Mouse (Mus musculus) hindbrain, postnatal 0 days (tissue): ENCODE results near the gene Igf2bp2. TPM values are rescaled to one million over a fixed set of nuclear protein-coding genes. Genes with fewer than 3 reads are reported as not detected.

Experiments used
- ATAC-seq: fragments of 200-750 bp; cut with Nextera tagmentation; 2 replicates; pipeline ENCODE4 v1.8.0; 2017; ENCODE audit warnings: mild to moderate bottlenecking, moderate TSS enrichment, moderate library complexity
- DNase-seq: peaks from one replicate; pipeline ENCODE4 v3.0.0-alpha.2; 2015; ENCODE audit warnings: low spot score
- H3K27ac ChIP-seq: fragments of 300-500 bp; sonication (generic); 2 replicates; pipeline ENCODE4 v1.5.1; 2014; ENCODE audit warnings: mild to moderate bottlenecking
- H3K27me3 ChIP-seq: fragments of 300-500 bp; sonication (generic); 2 replicates; pipeline ENCODE4 v1.6.1; 2014; ENCODE audit warnings: low read length, mixed read lengths; ENCODE audit not compliant: insufficient read depth
- H3K36me3 ChIP-seq: fragments of 300-500 bp; sonication (generic); 2 replicates; pipeline ENCODE4 v1.6.1; 2014; ENCODE audit warnings: low read length, mixed read lengths; ENCODE audit not compliant: insufficient read depth
- H3K4me1 ChIP-seq: fragments of 300-500 bp; sonication (generic); 2 replicates; pipeline ENCODE4 v1.6.1; 2014; ENCODE audit warnings: antibody characterized with exemption, low read length, mixed read lengths; ENCODE audit not compliant: insufficient read depth
- H3K4me2 ChIP-seq: fragments of 300-500 bp; sonication (generic); 2 replicates; pipeline ENCODE4 v1.6.1; 2014; ENCODE audit warnings: low read depth, mild to moderate bottlenecking, low read length, moderate library complexity, mixed read lengths
- H3K4me3 ChIP-seq: fragments of 300-500 bp; sonication (generic); 2 replicates; pipeline ENCODE4 v1.5.1; 2014; ENCODE audit warnings: low read length
- H3K9ac ChIP-seq: fragments of 300-500 bp; sonication (generic); replicated peaks from 2 replicates; pipeline ENCODE4 v1.6.1; 2014; ENCODE audit warnings: mild to moderate bottlenecking, low read length, moderate library complexity, mixed read lengths
- H3K9me3 ChIP-seq: fragments of 300-500 bp; sonication (generic); 2 replicates; pipeline ENCODE4 v1.6.1; 2016; ENCODE audit warnings: low read length, mixed read lengths
- CTCF ChIP-seq: IDR thresholded peaks from 2 replicates; pipeline ENCODE4 v1.5.1; 2016; ENCODE audit warnings: antibody characterized with exemption, control low read depth, low read depth
- whole genome bisulfite sequencing: fragments of 180-500 bp; shearing (Covaris S2); extraction: QIAGEN DNeasy Blood & Tissue Kit; methylation state at CpG from one replicate; pipeline ENCODE4 v1.1.7; 2014; 5-methylcytosine and 5-hydroxymethylcytosine counted together
- polyA plus RNA-seq: library from polyadenylated mRNA; unstranded; fragments of >200 nt; fragmentation: Nextera tagmentation; extraction: Ambion mirVana; gene quantifications from 2 replicates; pipeline ENCODE4 v1.2.1, GENCODE M21; 2015
- total RNA-seq: library from RNA; depleted of rRNA; stranded (reverse); fragments of >200 nt; gene quantifications from 2 replicates; pipeline ENCODE4 v1.2.3, GENCODE M21; 2014; rRNA removed

Igf2bp2 gene
- 15.8 and 19.1 TPM in 2 replicates for total RNA-seq
- 7.7 and 8.2 TPM in 2 replicates for polyA plus RNA-seq

DNA sequence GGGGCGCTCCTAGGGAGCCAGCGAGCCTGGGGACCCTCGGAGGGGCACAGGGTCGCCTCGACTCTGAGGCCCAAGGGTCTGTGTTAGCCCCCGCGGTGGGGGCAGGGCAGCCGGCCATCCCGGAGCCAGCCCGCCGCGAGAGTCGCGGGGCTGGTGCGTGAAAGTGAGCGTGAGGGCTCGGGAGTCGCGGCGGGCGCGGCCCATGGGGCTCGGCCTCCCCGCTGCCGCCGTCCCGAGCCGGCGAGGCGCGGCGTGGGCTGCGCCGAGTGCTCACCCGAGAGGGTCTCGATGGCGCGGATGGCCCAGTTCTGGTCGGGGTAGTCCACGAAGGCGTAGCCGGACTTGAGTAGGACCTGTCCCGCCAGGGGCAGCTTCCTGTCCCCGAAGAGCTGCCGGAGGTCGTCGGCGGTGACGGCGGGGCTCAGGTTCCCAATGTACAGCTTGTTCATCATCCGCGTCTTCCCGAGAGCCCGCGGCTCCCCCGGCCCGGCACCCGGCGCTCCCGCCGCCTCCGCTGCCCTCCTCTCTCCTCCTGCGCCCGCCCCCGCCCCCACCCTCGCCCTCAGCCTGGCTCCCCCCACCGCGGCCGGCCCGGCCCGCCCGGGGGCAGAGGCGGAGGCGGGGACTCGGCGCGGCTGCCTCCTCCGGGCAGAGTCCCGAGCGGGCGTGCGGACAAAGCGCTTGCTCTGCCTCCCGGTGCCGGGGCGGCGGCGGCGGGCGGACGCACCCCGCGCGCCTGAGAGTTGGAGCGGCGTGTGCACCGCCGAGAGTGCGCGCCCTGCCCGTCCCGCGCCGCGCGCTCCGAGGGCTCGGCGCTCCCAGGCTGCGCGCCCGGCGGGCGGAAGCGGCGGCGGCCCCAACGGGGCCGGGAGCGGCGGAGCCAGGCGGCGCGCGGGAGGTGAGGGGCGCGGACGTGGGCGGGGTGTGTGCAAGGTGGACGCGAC, at the start of gene Igf2bp2:
Igf2bp2 (minus strand) TSS at position 788 of the 944 bp plus-strand sequence.
- WGBS = under 1% methylated on average over 118 of the region's 131 CpGs
- H3K9me3 ChIP-seq = no peaks in the 10 kb centered on the region
- H3K36me3 ChIP-seq = no peaks in the 10 kb centered on the region
- H3K4me1 ChIP-seq = no peaks in the 10 kb centered on the region
- DNase-seq = peak; percentile 68
- H3K27ac ChIP-seq = peak within 1 kb of the TSS; percentile 60; the same call in 1 of the 2 replicates
- H3K4me3 ChIP-seq = peak within 1 kb of the TSS; percentile 89
- peak within 1 kb of the TSS; percentile 71 for H3K9ac ChIP-seq
- no peaks in the 10 kb centered on the region; the same call in 1 of the 2 replicates for H3K27me3 ChIP-seq
- no peak for TF ChIP-seq CTCF
- peak; percentile 81 for ATAC-seq
- peak within 1 kb of the TSS; percentile 96 for H3K4me2 ChIP-seq

GRCm38 (mm10) chr16:22203501-22203900, 40.4 kb upstream of the Igf2bp2 start:
- H3K9ac ChIP-seq = no peak overlapping the region
- WGBS = 93% methylated on average over 1 of the region's 1 CpGs
- no peak for TF ChIP-seq CTCF
- ATAC-seq = no peak
- no peaks in the 10 kb centered on the region for H3K9me3 ChIP-seq
- no peaks in the 10 kb centered on the region for H3K4me1 ChIP-seq
- H3K27me3 ChIP-seq = no peaks in the 10 kb centered on the region
- no peak overlapping the region for H3K4me3 ChIP-seq
- H3K27ac ChIP-seq = no peak overlapping the region
- no peak for DNase-seq
- H3K4me2 ChIP-seq = no peak overlapping the region
- H3K36me3 ChIP-seq = no peaks in the 10 kb centered on the region

DNA sequence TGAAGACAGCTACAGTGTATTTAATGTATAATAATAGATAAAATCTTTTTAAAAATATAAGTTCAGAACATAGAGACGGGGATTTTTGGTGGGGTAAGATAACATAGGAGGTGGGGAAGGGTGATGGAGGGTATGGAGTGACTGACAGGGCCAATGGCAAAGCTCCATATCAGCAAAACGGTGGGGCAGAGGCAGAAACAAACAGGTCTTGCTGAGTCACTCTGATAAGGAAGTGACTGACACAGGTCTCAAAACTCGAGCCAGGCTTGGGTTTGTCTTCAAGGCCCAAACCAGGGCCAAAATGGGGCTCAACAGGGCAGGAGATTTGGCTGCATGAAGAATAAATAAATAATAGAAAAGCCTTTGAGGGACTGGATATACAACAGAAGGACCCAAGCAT, 38.8 kb upstream of the Igf2bp2 start:
- TF ChIP-seq CTCF = no peak
- Histone ChIP-seq H3K9me3 (no peaks in the 10 kb centered on the region), H3K27ac (no peak overlapping the region), H3K9ac (no peak overlapping the region), H3K4me1 (no peaks in the 10 kb centered on the region), H3K4me2 (no peak overlapping the region), H3K4me3 (no peak overlapping the region), H3K36me3 (no peaks in the 10 kb centered on the region), H3K27me3 (no peaks in the 10 kb centered on the region)
- 79% methylated on average over 3 of the region's 3 CpGs for WGBS
- no peak for ATAC-seq
- DNase-seq = no peak

DNA sequence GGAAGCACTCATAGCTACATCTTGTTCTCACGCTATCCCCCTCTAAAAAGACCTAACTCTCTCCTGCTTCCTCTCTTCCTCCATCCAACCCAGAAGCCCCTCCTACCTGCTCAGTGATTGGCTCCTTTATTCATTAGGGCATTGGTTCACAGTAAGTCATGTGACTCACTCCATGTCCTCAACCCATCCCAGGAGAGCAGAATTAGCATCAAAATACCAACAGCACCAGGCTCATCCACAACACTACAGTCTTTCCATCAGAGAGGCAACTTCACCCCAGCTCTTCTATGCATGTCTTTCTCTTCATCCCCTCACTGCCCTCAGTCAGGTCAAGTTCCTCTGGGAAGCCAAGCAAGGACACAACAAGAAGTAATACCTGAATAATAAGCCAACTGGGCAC, 37.4 kb upstream of the Igf2bp2 start:
- no peaks in the 10 kb centered on the region for H3K36me3 ChIP-seq
- no peak overlapping the region for H3K9ac ChIP-seq
- DNase-seq (no peak), ATAC-seq (no peak)
- H3K9me3 ChIP-seq = no peaks in the 10 kb centered on the region
- 65% methylated on average over 1 of the region's 1 CpGs for WGBS
- H3K4me3 ChIP-seq = no peak overlapping the region
- TF ChIP-seq CTCF = no peak
- H3K4me2 ChIP-seq = no peak overlapping the region
- H3K4me1 ChIP-seq = no peaks in the 10 kb centered on the region
- H3K27ac ChIP-seq = no peak overlapping the region
- no peaks in the 10 kb centered on the region for H3K27me3 ChIP-seq

- Histone ChIP-seq H3K4me1 (no peaks in the 10 kb centered on the region), H3K4me3 (no peak overlapping the region), H3K27ac (no peak overlapping the region), H3K9me3 (no peaks in the 10 kb centered on the region), H3K9ac (no peak overlapping the region), H3K36me3 (no peaks in the 10 kb centered on the region), H3K27me3 (no peaks in the 10 kb centered on the region), H3K4me2 (no peak overlapping the region)
- 79% methylated on average over 12 of the region's 12 CpGs for WGBS
- DNase-seq (no peak), ATAC-seq (no peak)
- no peak for TF ChIP-seq CTCF
Measured at GRCm38 (mm10) chr16:22187366-22187765, 24.3 kb upstream of the Igf2bp2 start.

GRCm38 (mm10) chr16:22185411-22185810, 22.3 kb upstream of the Igf2bp2 start:
- no peak overlapping the region for H3K4me3 ChIP-seq
- H3K4me1 ChIP-seq = no peaks in the 10 kb centered on the region
- H3K9me3 ChIP-seq = no peaks in the 10 kb centered on the region
- H3K9ac ChIP-seq = no peak overlapping the region
- H3K4me2 ChIP-seq = no peak overlapping the region
- 83% methylated on average over 3 of the region's 3 CpGs for WGBS
- H3K27ac ChIP-seq = no peak overlapping the region
- H3K36me3 ChIP-seq = no peaks in the 10 kb centered on the region
- H3K27me3 ChIP-seq = no peaks in the 10 kb centered on the region
- no peak for ATAC-seq
- no peak for DNase-seq
- no peak for TF ChIP-seq CTCF

GRCm38 (mm10) chr16:22184113-22184512, 21.0 kb upstream of the Igf2bp2 start:
- DNase-seq = no peak
- ATAC-seq = no peak
- Histone ChIP-seq H3K4me1 (no peaks in the 10 kb centered on the region), H3K4me3 (no peak overlapping the region), H3K4me2 (no peak overlapping the region), H3K27me3 (no peaks in the 10 kb centered on the region), H3K27ac (no peak overlapping the region), H3K9ac (no peak overlapping the region), H3K9me3 (no peaks in the 10 kb centered on the region), H3K36me3 (no peaks in the 10 kb centered on the region)
- no peak for TF ChIP-seq CTCF
- 98% methylated on average over 5 of the region's 5 CpGs for WGBS
